Mouse (Mus musculus) bone marrow, adult 2 months (tissue): ENCODE results near the gene Clnk.

Source experiments
- CTCF ChIP-seq: fragments of 200-500 bp; IDR thresholded peaks from 2 replicates; pipeline ENCODE4 v1.5.1; 2011; ENCODE audit warnings: low read length, control low read depth; ENCODE audit not compliant: control insufficient read depth, insufficient read depth
- POLR2A ChIP-seq: fragments of 200-500 bp; IDR thresholded peaks from 2 replicates; pipeline ENCODE4 v1.6.1; 2011; ENCODE audit warnings: low read depth, mild to moderate bottlenecking, control low read depth, low read length, borderline replicate concordance; ENCODE audit not compliant: control insufficient read depth

GRCm38 (mm10) chr5:38870485-38870884 lies 6.1 kb downstream of the Clnk start:
- no peak for TF ChIP-seq CTCF
- TF ChIP-seq POLR2A: no peak
